Mouse (Mus musculus): Measurements from ENCODE around the gene Dgcr6. TPM values are rescaled to one million over a fixed set of nuclear protein-coding genes. Genes with fewer than 3 reads are reported as not detected.

Dgcr6 gene
- polyA plus RNA-seq, 1 experiment from 2014 or later = 156 TPM

DNA sequence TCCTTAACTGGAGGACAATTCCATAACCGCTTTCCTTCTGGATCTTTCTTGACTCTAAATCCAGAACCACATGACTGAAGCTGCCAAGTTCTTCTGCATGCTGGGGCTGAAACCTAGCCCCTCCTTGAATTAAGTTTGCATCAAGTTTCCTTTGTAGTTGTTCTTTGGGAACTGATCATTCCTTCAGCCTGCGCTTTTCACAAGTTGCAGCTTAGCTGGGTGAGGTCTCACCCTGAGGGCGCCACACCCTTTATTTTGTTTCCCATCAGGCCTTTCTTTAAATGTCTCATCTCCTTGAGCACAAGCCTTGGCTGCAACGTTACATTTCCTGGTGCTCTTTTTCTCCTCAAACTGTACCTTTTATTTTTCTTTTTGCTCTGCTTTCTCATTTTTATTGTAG is 50.2 kb downstream of the Dgcr6 start:
- 77% methylated on average over 4 of the region's 4 CpGs for WGBS
- Histone ChIP-seq H3K4me2 (ENCODE audit: low read length) (no peak overlapping the region), H3K27me3 (replicated peaks; ENCODE audit: control insufficient read depth, insufficient read depth, low read length) (no peaks in the 10 kb centered on the region), H3K9me3 (ENCODE audit: control insufficient read depth, low read length) (no peaks in the 10 kb centered on the region), H3K4me1 (replicated peaks; ENCODE audit: control insufficient read depth, insufficient read depth, low read length) (no peaks in the 10 kb centered on the region), H3K27ac (ENCODE audit: low read length) (no peak overlapping the region), H3K4me3 (replicated peaks; ENCODE audit: low read length) (no peak overlapping the region), H3K9ac (replicated peaks; ENCODE audit: low read depth, low read length) (no peak overlapping the region), H3K36me3 (ENCODE audit: control insufficient read depth, insufficient read depth) (no peaks in the 10 kb centered on the region)
- ATAC-seq = no peak

DNA sequence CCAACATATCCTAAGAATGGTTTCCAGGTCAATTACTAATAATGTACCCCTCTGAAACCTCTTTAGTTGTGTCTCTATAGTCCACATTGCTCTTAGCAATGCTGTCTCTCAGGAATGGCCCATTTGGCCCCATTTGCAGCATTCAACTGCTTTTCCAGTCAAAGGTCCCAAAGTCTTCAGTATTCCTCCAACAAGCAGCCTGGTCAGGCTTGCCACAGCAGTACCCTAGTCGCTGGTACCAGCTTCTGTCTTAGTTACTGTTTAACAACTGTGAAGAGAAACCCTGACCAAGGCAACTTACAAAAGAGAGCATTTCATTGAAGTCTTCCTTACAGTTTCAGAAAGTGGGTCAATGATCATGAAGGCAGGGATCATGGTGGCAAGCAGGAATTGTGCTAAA is 50.7 kb downstream of the Dgcr6 start:
- Histone ChIP-seq H3K27me3 (replicated peaks; ENCODE audit: control insufficient read depth, insufficient read depth, low read length) (no peaks in the 10 kb centered on the region), H3K9me3 (ENCODE audit: control insufficient read depth, low read length) (no peaks in the 10 kb centered on the region), H3K4me2 (ENCODE audit: low read length) (no peak overlapping the region), H3K9ac (replicated peaks; ENCODE audit: low read depth, low read length) (no peak overlapping the region), H3K4me1 (replicated peaks; ENCODE audit: control insufficient read depth, insufficient read depth, low read length) (no peaks in the 10 kb centered on the region), H3K36me3 (ENCODE audit: control insufficient read depth, insufficient read depth) (no peaks in the 10 kb centered on the region), H3K4me3 (replicated peaks; ENCODE audit: low read length) (no peak overlapping the region), H3K27ac (ENCODE audit: low read length) (no peak overlapping the region)
- no peak for ATAC-seq
- 85% methylated on average over 1 of the region's 1 CpGs for WGBS

DNA sequence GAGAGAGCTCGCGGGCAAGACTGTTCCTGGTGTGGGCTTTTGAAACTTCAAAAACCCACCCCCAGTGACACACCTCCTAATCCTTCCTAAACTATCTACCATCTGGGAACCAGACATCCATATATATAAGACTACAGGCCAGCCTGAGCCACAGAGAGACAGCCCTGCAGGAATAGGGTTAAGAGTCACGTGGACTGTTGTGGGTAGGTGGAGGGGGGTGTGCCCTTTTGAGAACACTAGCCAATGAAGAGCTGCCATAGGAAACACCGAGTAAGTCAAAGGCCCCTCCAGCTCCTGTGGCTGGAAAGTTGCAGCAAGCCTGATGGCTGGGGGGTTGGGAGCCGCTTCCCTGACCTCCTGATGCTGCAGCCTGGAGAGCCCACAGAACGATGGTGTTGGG is 51.1 kb downstream of the Dgcr6 start:
- Histone ChIP-seq H3K9ac (replicated peaks; ENCODE audit: low read depth, low read length) (no peak overlapping the region), H3K27me3 (replicated peaks; ENCODE audit: control insufficient read depth, insufficient read depth, low read length) (no peaks in the 10 kb centered on the region), H3K4me1 (replicated peaks; ENCODE audit: control insufficient read depth, insufficient read depth, low read length) (no peaks in the 10 kb centered on the region), H3K9me3 (ENCODE audit: control insufficient read depth, low read length) (no peaks in the 10 kb centered on the region), H3K4me3 (replicated peaks; ENCODE audit: low read length) (no peak overlapping the region), H3K27ac (ENCODE audit: low read length) (no peak overlapping the region), H3K36me3 (ENCODE audit: control insufficient read depth, insufficient read depth) (no peaks in the 10 kb centered on the region), H3K4me2 (ENCODE audit: low read length) (no peak overlapping the region)
- WGBS = 35% methylated on average over 6 of the region's 6 CpGs
- no peak for ATAC-seq

DNA sequence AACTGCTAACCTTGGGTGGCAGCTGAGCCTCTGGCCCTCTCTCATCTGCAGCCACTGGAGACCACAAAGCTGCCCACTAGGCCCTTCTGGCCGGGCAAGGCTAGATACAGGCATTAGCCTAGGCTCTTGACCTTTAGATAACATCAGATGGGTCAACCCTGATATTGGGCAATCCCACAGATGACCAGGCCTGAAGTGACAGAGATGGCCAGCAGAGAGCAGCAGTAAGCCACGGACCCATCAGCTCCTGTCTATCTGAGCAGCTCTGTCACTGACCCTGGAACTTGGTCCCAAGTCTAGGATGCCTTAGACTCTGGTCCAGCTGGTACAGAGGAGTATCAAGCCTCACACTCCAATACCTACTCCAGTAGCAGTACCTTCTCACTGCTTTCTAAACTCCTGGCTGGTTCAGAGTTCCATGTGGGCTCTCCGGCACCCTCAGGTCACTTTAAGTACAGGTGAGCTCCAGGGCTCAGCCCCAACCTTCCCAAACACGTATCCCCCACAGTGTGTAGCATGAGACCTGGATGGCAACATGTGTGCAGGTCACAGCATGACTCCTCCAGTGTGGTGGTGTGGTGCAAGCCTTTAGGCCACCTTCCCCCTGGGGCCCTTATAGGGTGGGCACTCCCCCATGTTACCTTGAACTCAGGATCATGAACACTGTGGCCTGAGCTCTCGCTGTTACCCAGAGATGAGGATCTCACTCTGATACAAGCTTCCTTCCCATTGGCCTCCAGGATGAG is 55.7 kb downstream of the Dgcr6 start:
- Histone ChIP-seq H3K27me3 (replicated peaks; ENCODE audit: control insufficient read depth, insufficient read depth, low read length) (no peaks in the 10 kb centered on the region), H3K4me3 (replicated peaks; ENCODE audit: low read length) (no peak overlapping the region), H3K9me3 (ENCODE audit: control insufficient read depth, low read length) (no peaks in the 10 kb centered on the region), H3K36me3 (ENCODE audit: control insufficient read depth, insufficient read depth) (no peaks in the 10 kb centered on the region), H3K4me2 (ENCODE audit: low read length) (no peak overlapping the region), H3K9ac (replicated peaks; ENCODE audit: low read depth, low read length) (no peak overlapping the region), H3K27ac (ENCODE audit: low read length) (no peak overlapping the region), H3K4me1 (replicated peaks; ENCODE audit: control insufficient read depth, insufficient read depth, low read length) (no peaks in the 10 kb centered on the region)
- WGBS = 59% methylated on average over 5 of the region's 5 CpGs
- peak; percentile 78 for ATAC-seq

- Histone ChIP-seq H3K4me2 (ENCODE audit: low read length) (no peak overlapping the region), H3K27ac (ENCODE audit: low read length) (no peak overlapping the region), H3K27me3 (replicated peaks; ENCODE audit: control insufficient read depth, insufficient read depth, low read length) (no peaks in the 10 kb centered on the region), H3K4me3 (replicated peaks; ENCODE audit: low read length) (no peak overlapping the region), H3K36me3 (ENCODE audit: control insufficient read depth, insufficient read depth) (no peaks in the 10 kb centered on the region), H3K9ac (replicated peaks; ENCODE audit: low read depth, low read length) (no peak overlapping the region), H3K4me1 (replicated peaks; ENCODE audit: control insufficient read depth, insufficient read depth, low read length) (no peaks in the 10 kb centered on the region), H3K9me3 (ENCODE audit: control insufficient read depth, low read length) (no peaks in the 10 kb centered on the region)
- 86% methylated on average over 7 of the region's 7 CpGs for WGBS
- no peak for ATAC-seq
These were observed 58.4 kb downstream of the Dgcr6 start for GRCm38 (mm10) chr16:18111042-18111441.

DNA sequence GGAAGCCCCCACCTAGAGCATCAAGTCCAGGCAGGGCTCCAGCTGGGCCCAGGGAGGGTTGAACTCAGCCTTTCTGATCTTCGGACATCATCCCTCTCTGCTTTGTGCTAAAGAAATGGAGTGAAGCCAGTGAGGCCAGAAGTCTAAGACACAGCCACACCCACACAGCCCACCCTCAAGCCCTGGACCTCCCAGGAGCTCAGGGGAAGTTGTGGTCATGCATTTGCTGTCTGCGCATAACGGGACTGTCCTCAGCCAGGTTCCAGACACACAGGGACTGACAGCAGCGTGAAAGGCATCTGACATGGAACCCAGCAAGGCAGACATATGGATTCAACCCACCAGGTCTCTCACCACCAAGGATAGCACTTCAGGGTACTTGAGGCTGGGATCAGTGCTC is 63.8 kb downstream of the Dgcr6 start:
- Histone ChIP-seq H3K9ac (replicated peaks; ENCODE audit: low read depth, low read length) (no peak overlapping the region), H3K9me3 (ENCODE audit: control insufficient read depth, low read length) (no peaks in the 10 kb centered on the region), H3K27me3 (replicated peaks; ENCODE audit: control insufficient read depth, insufficient read depth, low read length) (no peaks in the 10 kb centered on the region), H3K4me3 (replicated peaks; ENCODE audit: low read length) (no peak overlapping the region), H3K36me3 (ENCODE audit: control insufficient read depth, insufficient read depth) (no peaks in the 10 kb centered on the region), H3K4me2 (ENCODE audit: low read length) (no peak overlapping the region), H3K27ac (ENCODE audit: low read length) (no peak overlapping the region), H3K4me1 (replicated peaks; ENCODE audit: control insufficient read depth, insufficient read depth, low read length) (peaks cover 6% of the 10 kb centered on the region)
- ATAC-seq = no peak
- 74% methylated on average over 4 of the region's 4 CpGs for WGBS

DNA sequence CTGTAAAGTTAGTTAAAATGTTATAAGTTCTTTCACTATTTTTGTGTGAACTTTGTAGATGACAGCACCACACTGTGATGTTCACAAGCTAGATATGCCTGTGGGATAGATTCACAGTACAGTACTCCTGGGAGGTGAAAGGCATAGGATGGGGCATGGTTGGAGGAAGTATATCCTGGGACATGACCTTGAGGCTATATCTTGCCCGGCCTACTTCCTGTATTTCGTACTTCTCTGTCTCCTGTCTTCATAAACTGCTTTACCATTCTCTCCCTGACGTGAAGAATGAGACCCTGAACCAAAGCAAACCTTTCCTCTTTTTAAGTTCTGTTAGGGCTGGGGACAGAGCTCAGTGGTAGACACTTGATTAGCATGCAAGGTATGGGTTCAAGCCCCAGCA is 65.6 kb downstream of the Dgcr6 start:
- WGBS = 90% methylated on average over 3 of the region's 3 CpGs
- no peaks in the 10 kb centered on the region for H3K36me3 ChIP-seq (ENCODE audit: control insufficient read depth, insufficient read depth)
- H3K27me3 ChIP-seq (replicated peaks; ENCODE audit: control insufficient read depth, insufficient read depth, low read length) = no peaks in the 10 kb centered on the region
- peaks cover 6% of the 10 kb centered on the region for H3K4me1 ChIP-seq (replicated peaks; ENCODE audit: control insufficient read depth, insufficient read depth, low read length)
- no peak overlapping the region for H3K27ac ChIP-seq (ENCODE audit: low read length)
- H3K4me2 ChIP-seq (ENCODE audit: low read length) = no peak overlapping the region
- H3K9me3 ChIP-seq (ENCODE audit: control insufficient read depth, low read length) = no peaks in the 10 kb centered on the region
- no peak overlapping the region for H3K4me3 ChIP-seq (replicated peaks; ENCODE audit: low read length)
- H3K9ac ChIP-seq (replicated peaks; ENCODE audit: low read depth, low read length) = no peak overlapping the region
- ATAC-seq = no peak

DNA sequence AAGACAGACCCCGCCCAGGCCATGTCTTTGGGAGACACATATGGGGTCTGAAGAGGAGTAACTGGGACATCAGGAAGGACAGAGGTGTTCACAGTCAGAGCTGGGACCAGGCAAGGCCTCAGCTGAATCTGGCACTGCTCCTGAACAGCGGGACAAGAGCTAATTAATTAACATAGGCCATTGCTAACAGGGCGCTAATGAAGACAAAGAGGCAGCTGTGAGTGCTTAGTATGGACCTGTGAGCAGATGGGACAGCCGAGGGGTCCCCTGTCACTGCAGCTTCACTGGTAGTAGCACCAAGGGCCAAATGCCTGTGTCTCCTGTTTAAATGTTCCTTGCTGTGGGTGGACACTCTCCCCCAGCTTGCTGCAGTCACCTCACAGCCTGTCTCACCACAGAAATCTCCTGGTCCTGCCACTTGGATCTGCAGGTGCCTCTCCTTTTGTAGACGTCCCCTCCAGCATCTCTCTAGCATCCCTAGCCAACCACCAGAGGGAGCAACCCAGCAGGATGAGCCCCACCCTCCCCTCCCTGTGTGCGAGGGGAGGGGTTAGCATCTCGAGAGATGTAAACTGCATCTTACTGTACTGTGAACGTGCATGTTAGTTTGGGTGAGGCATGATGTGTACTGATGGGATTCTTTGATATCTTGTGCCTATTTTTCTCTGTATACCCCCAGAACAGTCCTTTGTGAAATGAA is 66.5 kb downstream of the Dgcr6 start:
- no peaks in the 10 kb centered on the region for H3K9me3 ChIP-seq (ENCODE audit: control insufficient read depth, low read length)
- no peak overlapping the region for H3K4me2 ChIP-seq (ENCODE audit: low read length)
- WGBS = 12% methylated on average over 8 of the region's 8 CpGs
- 0 out of 2 replicates have a peak overlapping the region, but pooled peaks have one; percentile 18 for H3K27ac ChIP-seq (ENCODE audit: low read length)
- H3K9ac ChIP-seq (replicated peaks; ENCODE audit: low read depth, low read length) = no peak overlapping the region
- ATAC-seq = peak; percentile 87
- peaks cover 6% of the 10 kb centered on the region for H3K4me1 ChIP-seq (replicated peaks; ENCODE audit: control insufficient read depth, insufficient read depth, low read length)
- no peaks in the 10 kb centered on the region for H3K36me3 ChIP-seq (ENCODE audit: control insufficient read depth, insufficient read depth)
- H3K4me3 ChIP-seq (replicated peaks; ENCODE audit: low read length) = no peak overlapping the region
- no peaks in the 10 kb centered on the region for H3K27me3 ChIP-seq (replicated peaks; ENCODE audit: control insufficient read depth, insufficient read depth, low read length)
